Mouse (Mus musculus) lung, embryonic 14.5 days (tissue): ENCODE results near the gene Trdmt1. TPM values are rescaled to one million over a fixed set of nuclear protein-coding genes. Genes with fewer than 3 reads are reported as not detected.
"Not testable (repeated sequence)": the region's sequence is repeated elsewhere in the genome, so short reads cannot be mapped to it uniquely, and the experiment has no call there.

Experiments
- ATAC-seq: fragments of 200-750 bp; cut with Nextera tagmentation; 2 replicates; pipeline ENCODE4 v1.8.0; 2017; ENCODE audit warnings: mild to moderate bottlenecking, moderate TSS enrichment, moderate library complexity; ENCODE audit not compliant: insufficient read depth
- DNase-seq: peaks from one replicate; pipeline ENCODE4 v3.0.0-alpha.2; 2015
- H3K27ac ChIP-seq: fragments of 300-500 bp; sonication (generic); 2 replicates; pipeline ENCODE4 v1.5.1; 2014; ENCODE audit warnings: low read depth, mild to moderate bottlenecking, moderate library complexity
- H3K27me3 ChIP-seq: fragments of 300-500 bp; sonication (generic); 2 replicates; pipeline ENCODE4 v1.6.1; 2014; ENCODE audit warnings: low read length, control low read depth; ENCODE audit not compliant: insufficient read depth
- H3K36me3 ChIP-seq: fragments of 300-500 bp; sonication (generic); 2 replicates; pipeline ENCODE4 v1.6.1; 2014; ENCODE audit warnings: control low read depth; ENCODE audit not compliant: insufficient read depth
- H3K4me1 ChIP-seq: fragments of 300-500 bp; sonication (generic); 2 replicates; pipeline ENCODE4 v1.6.1; 2014; ENCODE audit warnings: antibody characterized with exemption, control low read depth; ENCODE audit not compliant: insufficient read depth
- H3K4me2 ChIP-seq: fragments of 300-500 bp; sonication (generic); 2 replicates; pipeline ENCODE4 v1.6.1; 2014; ENCODE audit warnings: mild to moderate bottlenecking
- H3K4me3 ChIP-seq: fragments of 300-500 bp; sonication (generic); 2 replicates; pipeline ENCODE4 v1.5.1; 2014; ENCODE audit warnings: low read depth, low read length
- H3K9ac ChIP-seq: fragments of 300-500 bp; sonication (generic); 2 replicates; pipeline ENCODE4 v1.6.1; 2014
- H3K9me3 ChIP-seq: fragments of 300-500 bp; sonication (generic); 2 replicates; pipeline ENCODE4 v1.6.1; 2016; ENCODE audit warnings: low read depth, low read length, control low read depth
- CTCF ChIP-seq: IDR thresholded peaks from 2 replicates; pipeline ENCODE4 v1.5.1; 2016; ENCODE audit warnings: antibody characterized with exemption, low read depth
- WGBS: fragments of 180-500 bp; shearing (Covaris S2); extraction: QIAGEN DNeasy Blood & Tissue Kit; methylation state at CpG from one replicate; pipeline ENCODE4 v1.1.7; 2014; 5-methylcytosine and 5-hydroxymethylcytosine counted together
- polyA plus RNA-seq: library from polyadenylated mRNA; unstranded; fragments of >200 nt; fragmentation: Nextera tagmentation; extraction: Ambion mirVana; gene quantifications from 2 replicates; pipeline ENCODE4 v1.2.1, GENCODE M21; 2014

Gene Trdmt1
- 18.1 TPM in 2 replicates for polyA plus RNA-seq

GRCm38 (mm10) chr2:13544193-13544824, at the start of gene Trdmt1:
Gene Trdmt1, minus strand, starts transcription at chr2:13544668.
- Histone ChIP-seq H3K27ac (peak within 1 kb of the TSS; percentile 94), H3K4me2 (peak within 1 kb of the TSS; percentile 73), H3K4me1 (no peaks in the 10 kb centered on the region), H3K4me3 (peak within 1 kb of the TSS; percentile 57), H3K9me3 (no peaks in the 10 kb centered on the region), H3K27me3 (no peaks in the 10 kb centered on the region), H3K9ac (peak within 1 kb of the TSS; percentile 73), H3K36me3 (no peaks in the 10 kb centered on the region)
- TF ChIP-seq CTCF, result no peak
- WGBS, result under 1% methylated on average over 39 of the region's 39 CpGs
- ATAC-seq (peak; percentile 100), DNase-seq (peak; percentile 95)

- 56% methylated on average over 4 of the region's 4 CpGs for WGBS
Measured at GRCm38 (mm10) chr2:13593328-13593727, 48.9 kb upstream of the Trdmt1 start.

GRCm38 (mm10) chr2:13583746-13584145, 39.3 kb upstream of the Trdmt1 start:
- H3K9me3 ChIP-seq, H3K27me3 ChIP-seq, H3K4me1 ChIP-seq, DNase-seq, H3K27ac ChIP-seq, H3K9ac ChIP-seq, H3K4me2 ChIP-seq, ATAC-seq, H3K4me3 ChIP-seq: not testable (repeated sequence)
- peaks cover 43% of the 10 kb centered on the region for H3K36me3 ChIP-seq

More at GRCm38 (mm10) chr2:13593328-13593727, 48.9 kb upstream of the Trdmt1 start:
- no peak for ATAC-seq
- no peaks in the 10 kb centered on the region for H3K9me3 ChIP-seq
- H3K36me3 ChIP-seq, result no peaks in the 10 kb centered on the region
- no peak overlapping the region for H3K27ac ChIP-seq
- no peak overlapping the region for H3K4me2 ChIP-seq
- no peaks in the 10 kb centered on the region for H3K4me1 ChIP-seq
- no peak overlapping the region for H3K9ac ChIP-seq
- no peaks in the 10 kb centered on the region for H3K27me3 ChIP-seq
- peak; percentile 17 for DNase-seq
- TF ChIP-seq CTCF, result no peak
- no peak overlapping the region for H3K4me3 ChIP-seq

DNA sequence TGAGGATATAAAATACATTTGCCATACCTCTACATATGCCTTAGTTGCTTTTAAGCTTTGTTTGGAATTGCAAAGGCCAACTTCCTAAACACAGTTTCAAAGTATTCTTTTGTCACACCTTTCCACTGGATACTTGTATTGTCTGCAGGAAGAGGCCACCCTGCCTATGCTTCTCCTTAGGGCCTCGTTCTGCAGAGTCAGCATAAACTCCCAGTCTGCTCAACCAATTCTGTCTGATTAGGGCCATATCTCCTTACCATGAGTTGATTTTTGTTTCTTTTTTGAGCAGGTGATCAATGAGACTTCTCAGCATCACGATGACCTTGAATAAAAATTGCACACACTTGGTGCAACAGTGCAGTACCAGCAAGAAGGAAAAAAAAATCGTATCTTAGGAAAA, 37.7 kb upstream of the Trdmt1 start:
- Histone ChIP-seq H3K27ac (no peak overlapping the region), H3K4me1 (no peaks in the 10 kb centered on the region), H3K4me2 (no peak overlapping the region), H3K36me3 (peaks cover 55% of the 10 kb centered on the region), H3K27me3 (no peaks in the 10 kb centered on the region), H3K9me3 (no peaks in the 10 kb centered on the region), H3K9ac (no peak overlapping the region), H3K4me3 (no peak overlapping the region)
- WGBS, result 80% methylated on average over 3 of the region's 3 CpGs
- TF ChIP-seq CTCF, result no peak
- DNase-seq (no peak), ATAC-seq (no peak)

- no peaks in the 10 kb centered on the region for H3K27me3 ChIP-seq
- H3K4me3 ChIP-seq, result no peak overlapping the region
- no peak for ATAC-seq
- no peak overlapping the region for H3K4me2 ChIP-seq
- no peaks in the 10 kb centered on the region for H3K9me3 ChIP-seq
- 0 out of 2 replicates have a peak, but pooled peaks cover 2% of the 10 kb centered on the region for H3K4me1 ChIP-seq
- no peak overlapping the region for H3K27ac ChIP-seq
- DNase-seq, result peak; percentile 31
- WGBS, result 63% methylated on average over 11 of the region's 11 CpGs
- H3K36me3 ChIP-seq, result peaks cover 67% of the 10 kb centered on the region
- H3K9ac ChIP-seq, result no peak overlapping the region
- TF ChIP-seq CTCF, result peak; percentile 53
Measured at GRCm38 (mm10) chr2:13579991-13580390, 35.5 kb upstream of the Trdmt1 start.

GRCm38 (mm10) chr2:13579315-13579714, 34.8 kb upstream of the Trdmt1 start:
- ATAC-seq, result no peak

DNA sequence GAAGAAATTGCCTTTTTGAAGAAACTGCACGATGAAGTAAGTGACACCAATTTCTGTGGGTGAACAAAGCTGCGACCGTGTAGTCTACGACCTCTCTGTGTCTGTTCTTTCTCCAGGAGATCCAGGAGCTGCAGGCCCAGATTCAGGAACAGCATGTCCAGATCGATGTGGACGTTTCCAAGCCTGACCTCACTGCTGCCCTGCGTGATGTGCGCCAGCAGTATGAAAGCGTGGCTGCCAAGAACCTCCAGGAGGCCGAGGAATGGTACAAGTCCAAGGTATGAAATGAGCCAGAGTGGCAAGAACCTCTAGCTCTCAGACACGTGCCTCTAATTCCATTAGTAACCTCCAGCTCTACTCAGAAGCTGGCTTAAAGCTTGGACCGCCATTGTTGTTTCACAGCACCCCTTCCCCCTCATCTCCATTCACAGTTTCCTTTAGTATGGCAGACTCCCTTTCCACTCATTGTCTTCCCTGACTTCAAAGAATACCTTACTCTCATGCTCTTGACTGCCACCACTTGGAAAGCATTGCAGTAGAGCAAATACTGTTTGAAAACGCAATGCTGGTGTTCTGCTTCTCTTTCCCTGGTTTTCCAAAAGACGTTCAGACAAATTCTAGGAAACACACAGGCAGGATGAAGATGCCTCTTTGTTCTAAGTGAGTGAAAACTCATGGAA, 34.1 kb upstream of the Trdmt1 start:
- Histone ChIP-seq H3K9ac (no peak overlapping the region), H3K4me2 (peak overlapping the region; percentile 20; the same call in 1 of the 2 replicates), H3K4me1 (0 out of 2 replicates have a peak, but pooled peaks cover 2% of the 10 kb centered on the region), H3K36me3 (peaks cover 67% of the 10 kb centered on the region), H3K4me3 (no peak overlapping the region), H3K27me3 (no peaks in the 10 kb centered on the region), H3K27ac (no peak overlapping the region), H3K9me3 (no peaks in the 10 kb centered on the region)
- no peak for ATAC-seq
- 81% methylated on average over 14 of the region's 14 CpGs for WGBS
- no peak for DNase-seq
- TF ChIP-seq CTCF, result no peak

More at GRCm38 (mm10) chr2:13579315-13579714, 34.8 kb upstream of the Trdmt1 start:
- Histone ChIP-seq H3K4me1 (0 out of 2 replicates have a peak, but pooled peaks cover 2% of the 10 kb centered on the region), H3K27me3 (no peaks in the 10 kb centered on the region), H3K9me3 (no peaks in the 10 kb centered on the region), H3K27ac (no peak overlapping the region), H3K4me3 (no peak overlapping the region), H3K9ac (no peak overlapping the region), H3K4me2 (no peak overlapping the region), H3K36me3 (peaks cover 67% of the 10 kb centered on the region)
- DNase-seq, result no peak
- WGBS, result 82% methylated on average over 8 of the region's 8 CpGs
- no peak for TF ChIP-seq CTCF
